20 mouse cellular contexts compared by ENCODE assay signal in the genomic region with DNA sequence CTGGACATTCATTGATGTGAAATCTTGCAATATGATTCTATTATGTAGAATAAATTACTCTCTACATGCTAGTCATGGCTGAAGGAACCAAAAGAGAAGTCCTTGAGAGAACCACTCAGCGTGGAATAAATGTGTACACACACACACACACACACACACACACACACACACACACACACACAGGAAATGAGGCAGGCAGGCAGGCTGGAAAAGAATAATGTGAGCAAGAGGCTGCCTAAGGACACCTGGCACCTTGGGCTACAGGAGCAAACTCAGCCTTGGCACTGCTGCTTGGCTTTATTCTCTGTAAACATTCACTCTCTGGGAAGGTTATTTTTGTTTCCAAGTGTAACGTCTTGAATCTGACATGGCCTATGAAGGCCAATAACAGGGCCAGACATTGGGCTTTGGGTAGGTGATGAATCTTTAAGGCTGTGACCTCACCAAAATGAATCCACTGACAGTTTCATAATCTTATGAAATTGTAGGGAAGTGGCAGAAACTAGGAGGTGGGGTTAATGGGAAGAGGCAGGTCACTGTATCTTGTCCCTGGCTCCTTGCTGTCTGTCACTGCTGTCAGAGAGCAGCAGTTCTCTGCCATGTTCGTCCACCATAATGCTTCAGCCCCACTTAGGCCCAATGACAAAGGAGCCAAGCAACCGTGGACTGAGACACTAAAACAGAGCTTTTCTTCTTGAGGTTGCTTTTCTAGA.
"Had no signal": no experiment of that assay in that cellular context is flagged by ENCODE, and none has a peak within 500 bp of the region (broad histone marks: within the 10 kb centered on the region; RNA-seq: fewer than 3 reads in every experiment).

No protein-coding gene starts in this region.

- H3K9me3 ChIP-seq: kidney, embryonic 15.5 days; liver, embryonic 15.5 days; neural tube, embryonic 12.5 days; neural tube, embryonic 15.5 days; stomach, embryonic 15.5 days had no signal

- H3K36me3 ChIP-seq: kidney, embryonic 15.5 days; liver, embryonic 15.5 days; neural tube, embryonic 12.5 days; neural tube, embryonic 15.5 days; stomach, embryonic 15.5 days had no signal

- H3K4me2 ChIP-seq: kidney, embryonic 15.5 days; liver, embryonic 11.5 days; liver, embryonic 15.5 days; midbrain, embryonic 11.5 days; neural tube, embryonic 12.5 days; neural tube, embryonic 15.5 days; stomach, embryonic 15.5 days had no signal

- H3K27ac ChIP-seq: kidney, embryonic 15.5 days; left cerebral cortex, adult 2 months; liver, embryonic 15.5 days; macrophage; neural tube, embryonic 12.5 days; neural tube, embryonic 15.5 days; stomach, embryonic 15.5 days had no signal

- H3K4me3 ChIP-seq: kidney, embryonic 15.5 days; left cerebral cortex, adult 2 months; liver, embryonic 15.5 days; neural tube, embryonic 12.5 days; neural tube, embryonic 15.5 days; stomach, embryonic 15.5 days had no signal

- H3K4me1 ChIP-seq: stomach, embryonic 15.5 days had no signal

- DNase-seq: kidney, adult 8-10 months; kidney, postnatal 10 days; kidney, postnatal 36 days; layer of hippocampus, postnatal 36 days; lung, adult 2 months; lung, postnatal 14 days; midbrain, embryonic 14.5 days; right cerebral cortex, adult 18-20 months; right cerebral cortex, postnatal 14 days; spleen, adult 18-20 months; thymus, postnatal 25 days had no signal

- H3K9ac ChIP-seq: kidney, embryonic 15.5 days; liver, embryonic 15.5 days; neural tube, embryonic 12.5 days; neural tube, embryonic 15.5 days; stomach, embryonic 15.5 days had no signal
